Mouse (Mus musculus) liver, adult 2 months (tissue): ENCODE measurements around the gene Scmh1.

Experiments
- CTCF ChIP-seq: fragments of 200-500 bp; IDR thresholded peaks from 2 replicates; pipeline ENCODE4 v1.5.1; 2011; ENCODE audit warnings: low read depth, low read length, control low read depth
- POLR2A ChIP-seq: fragments of 200-500 bp; IDR thresholded peaks from 2 replicates; pipeline ENCODE4 v1.6.1; 2011; ENCODE audit warnings: low read length, control low read depth; ENCODE audit not compliant: insufficient read depth; ENCODE audit errors: extremely low read depth

DNA sequence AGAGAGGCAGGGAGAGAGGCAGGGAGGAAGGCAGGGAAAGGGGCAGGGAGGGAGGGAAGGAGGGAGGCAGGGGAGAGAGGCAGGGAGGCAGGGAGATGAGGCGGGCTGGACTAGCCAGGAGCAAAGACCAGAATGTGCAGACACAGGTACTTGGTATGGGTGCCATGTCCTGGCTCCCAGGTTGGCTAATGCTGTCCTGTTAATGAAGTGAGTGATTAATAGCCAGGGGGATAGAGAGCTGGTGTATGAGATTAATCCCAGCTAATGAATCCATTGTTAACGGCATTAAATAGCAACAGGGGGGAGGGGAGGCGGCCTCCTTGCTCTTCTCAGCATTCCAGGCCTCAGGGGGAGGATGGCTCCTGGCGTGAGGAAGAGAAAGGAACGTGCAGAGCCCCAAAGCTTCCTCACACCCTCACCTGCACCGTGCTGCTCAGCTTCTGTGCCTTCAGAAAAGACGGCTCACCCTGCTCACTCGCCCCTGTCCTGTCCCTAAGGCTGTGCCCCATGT is 45.0 kb upstream of the Scmh1 start:
- no peak for TF ChIP-seq CTCF
- no peak for TF ChIP-seq POLR2A
